Mouse (Mus musculus) forebrain, embryonic 14.5 days (tissue): ENCODE results near the gene Tmem120b. TPM values are rescaled to one million over a fixed set of nuclear protein-coding genes. Genes with fewer than 3 reads are reported as not detected.
A peak's percentile ranks its signal among the peaks of the same experiment; 100 is the strongest.

Experiments used
- ATAC-seq: fragments of 200-750 bp; cut with Nextera tagmentation; 2 replicates; pipeline ENCODE4 v1.8.0; 2017; ENCODE audit warnings: mild to moderate bottlenecking, moderate library complexity
- DNase-seq: peaks from one replicate; pipeline ENCODE4 v3.0.0-alpha.2; 2015; ENCODE audit warnings: low spot score
- H3K27ac ChIP-seq: fragments of 300-500 bp; sonication (generic); 2 replicates; pipeline ENCODE4 v1.5.1; 2014; ENCODE audit warnings: low read depth, mild to moderate bottlenecking, control low read depth, low read length, moderate library complexity
- H3K27me3 ChIP-seq: fragments of 300-500 bp; sonication (generic); replicated peaks from 2 replicates; pipeline ENCODE4 v1.6.1; 2014; ENCODE audit warnings: low read length, control low read depth, mixed read lengths; ENCODE audit not compliant: control insufficient read depth, insufficient read depth
- H3K36me3 ChIP-seq: fragments of 300-500 bp; sonication (generic); 2 replicates; pipeline ENCODE4 v1.6.1; 2014; ENCODE audit warnings: low read length, control low read depth; ENCODE audit not compliant: control insufficient read depth, insufficient read depth
- H3K4me1 ChIP-seq: fragments of 300-500 bp; sonication (generic); 2 replicates; pipeline ENCODE4 v1.6.1; 2014; ENCODE audit warnings: antibody characterized with exemption, low read length, control low read depth; ENCODE audit not compliant: control insufficient read depth, insufficient read depth
- H3K4me2 ChIP-seq: fragments of 300-500 bp; sonication (generic); 2 replicates; pipeline ENCODE4 v1.6.1; 2014; ENCODE audit warnings: mild to moderate bottlenecking, control low read depth, low read length
- H3K4me3 ChIP-seq: fragments of 300-500 bp; sonication (generic); 2 replicates; pipeline ENCODE4 v1.5.1; 2014; ENCODE audit warnings: low read depth, low read length, control low read depth
- H3K9ac ChIP-seq: fragments of 300-500 bp; sonication (generic); 2 replicates; pipeline ENCODE4 v1.6.1; 2014; ENCODE audit warnings: mild to moderate bottlenecking, low read length, control low read depth, moderate library complexity
- H3K9me3 ChIP-seq: fragments of 300-500 bp; sonication (generic); replicated peaks from 2 replicates; pipeline ENCODE4 v1.6.1; 2016; ENCODE audit warnings: low read length, control low read depth, mixed read lengths; ENCODE audit not compliant: control insufficient read depth
- WGBS: fragments of 180-500 bp; shearing (Covaris S2); extraction: QIAGEN DNeasy Blood & Tissue Kit; methylation state at CpG from one replicate; pipeline ENCODE4 v1.1.7; 2014; 5-methylcytosine and 5-hydroxymethylcytosine counted together
- polyA plus RNA-seq: library from polyadenylated mRNA; unstranded; fragments of >200 nt; fragmentation: Nextera tagmentation; extraction: Ambion mirVana; gene quantifications from 2 replicates; pipeline ENCODE4 v1.2.1, GENCODE M21; 2014

The Tmem120b gene
- polyA plus RNA-seq, 1 experiment from 2014 or later, result 8.1 TPM

DNA sequence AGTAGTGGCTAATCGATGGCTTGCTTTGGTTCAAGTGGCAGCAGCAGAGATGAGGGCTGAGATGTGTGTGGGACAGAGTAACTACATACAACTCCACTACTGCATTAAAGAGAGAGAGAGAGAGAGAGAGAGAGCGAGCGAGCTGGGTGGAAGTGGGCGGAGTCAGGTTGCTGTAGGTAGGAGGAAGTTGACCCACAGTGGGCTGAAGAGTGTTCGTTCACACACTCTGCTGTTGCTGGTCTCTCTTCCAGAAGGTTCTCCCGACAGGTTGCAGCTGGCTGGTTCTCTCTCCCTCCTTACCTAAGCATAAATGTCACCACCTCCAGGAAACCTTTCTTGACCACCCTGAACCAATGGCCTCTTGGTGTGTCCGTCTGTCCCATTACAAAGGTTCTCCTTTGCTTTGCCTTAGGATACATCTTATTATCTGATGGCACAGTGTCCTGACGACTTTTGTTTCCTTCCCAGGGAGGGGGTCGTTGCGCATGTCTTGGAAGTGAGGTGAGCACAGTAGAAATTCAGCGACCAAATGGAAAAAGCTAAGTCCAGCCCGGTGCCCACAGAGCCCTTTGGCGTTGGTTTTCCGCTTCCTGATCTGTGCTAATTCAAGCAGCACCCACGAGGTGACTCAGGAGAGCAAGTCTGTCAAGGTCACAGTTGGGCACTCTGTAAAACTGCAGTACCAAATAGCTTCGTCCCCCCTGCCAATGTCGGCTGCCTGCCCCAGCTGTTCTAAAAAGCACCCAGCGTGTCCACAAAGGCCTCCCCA, 57.6 kb downstream of the Tmem120b start:
- Histone ChIP-seq H3K4me3 (no peak overlapping the region), H3K36me3 (peaks cover 48% of the 10 kb centered on the region), H3K4me1 (no peaks in the 10 kb centered on the region), H3K9ac (no peak overlapping the region), H3K9me3 (no peaks in the 10 kb centered on the region), H3K27ac (no peak overlapping the region), H3K4me2 (no peak overlapping the region), H3K27me3 (no peaks in the 10 kb centered on the region)
- WGBS, result 89% methylated on average over 18 of the region's 18 CpGs
- no peak for DNase-seq
- ATAC-seq, result no peak

GRCm38 (mm10) chr5:123127031-123127430, 58.8 kb downstream of the Tmem120b start:
- no peak overlapping the region for H3K9ac ChIP-seq
- DNase-seq (no peak), ATAC-seq (no peak)
- peaks cover 58% of the 10 kb centered on the region for H3K36me3 ChIP-seq
- H3K4me1 ChIP-seq, result peaks cover 2% of the 10 kb centered on the region
- no peak overlapping the region for H3K27ac ChIP-seq
- no peak overlapping the region for H3K4me3 ChIP-seq
- no peak overlapping the region for H3K4me2 ChIP-seq
- H3K27me3 ChIP-seq, result no peaks in the 10 kb centered on the region
- no peaks in the 10 kb centered on the region for H3K9me3 ChIP-seq
- 71% methylated on average over 6 of the region's 6 CpGs for WGBS

- Histone ChIP-seq H3K27ac (no peak overlapping the region), H3K4me3 (no peak overlapping the region), H3K36me3 (peaks cover 65% of the 10 kb centered on the region), H3K4me1 (peaks cover 16% of the 10 kb centered on the region), H3K9ac (no peak overlapping the region), H3K9me3 (no peaks in the 10 kb centered on the region), H3K27me3 (no peaks in the 10 kb centered on the region), H3K4me2 (no peak overlapping the region)
- 61% methylated on average over 10 of the region's 10 CpGs for WGBS
- DNase-seq, result no peak
- no peak for ATAC-seq
These were observed 60.4 kb downstream of the Tmem120b start for GRCm38 (mm10) chr5:123128426-123129169.

DNA sequence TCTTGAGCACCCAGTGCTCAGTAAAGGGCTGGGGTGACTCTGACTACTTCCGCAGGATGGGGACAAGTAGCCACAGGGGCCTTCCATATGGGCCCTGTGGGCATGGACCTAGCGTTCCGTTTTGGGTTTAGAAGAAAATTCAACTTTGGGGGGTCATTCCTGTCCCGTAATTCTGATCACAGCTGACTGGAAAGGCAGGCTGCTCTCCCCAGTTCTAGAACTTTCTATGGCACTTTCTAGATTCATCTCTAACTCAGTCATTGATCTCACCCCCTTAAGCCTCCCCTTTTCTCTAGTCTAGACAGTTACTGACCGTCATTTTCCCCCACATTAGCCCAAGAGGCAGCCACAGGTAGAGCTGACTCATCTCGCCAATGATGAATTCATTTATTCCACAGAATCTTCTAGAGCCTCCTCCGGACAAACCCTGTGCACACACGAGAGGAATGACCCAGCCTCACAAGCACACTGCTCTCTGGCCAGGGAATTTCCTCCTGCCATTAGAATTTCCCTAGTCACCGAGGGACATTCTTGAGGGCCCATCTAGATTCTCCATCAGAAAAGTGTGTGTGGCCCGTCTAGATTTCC, 61.0 kb downstream of the Tmem120b start:
- H3K27me3 ChIP-seq, result no peaks in the 10 kb centered on the region
- DNase-seq (no peak), ATAC-seq (no peak)
- peaks cover 22% of the 10 kb centered on the region for H3K4me1 ChIP-seq
- H3K36me3 ChIP-seq, result peaks cover 71% of the 10 kb centered on the region
- no peak overlapping the region for H3K27ac ChIP-seq
- H3K4me3 ChIP-seq, result no peak overlapping the region
- H3K4me2 ChIP-seq, result no peak overlapping the region
- H3K9me3 ChIP-seq, result no peaks in the 10 kb centered on the region
- no peak overlapping the region for H3K9ac ChIP-seq
- 88% methylated on average over 10 of the region's 10 CpGs for WGBS

- WGBS, result 90% methylated on average over 9 of the region's 9 CpGs
- no peaks in the 10 kb centered on the region for H3K27me3 ChIP-seq
- no peak overlapping the region for H3K4me3 ChIP-seq
- no peak overlapping the region for H3K4me2 ChIP-seq
- no peaks in the 10 kb centered on the region for H3K9me3 ChIP-seq
- H3K36me3 ChIP-seq, result peaks cover 76% of the 10 kb centered on the region
- ATAC-seq, result no peak
- no peak for DNase-seq
- H3K4me1 ChIP-seq, result peaks cover 32% of the 10 kb centered on the region
- no peak overlapping the region for H3K9ac ChIP-seq
- H3K27ac ChIP-seq, result no peak overlapping the region
These were observed 62.0 kb downstream of the Tmem120b start for GRCm38 (mm10) chr5:123130030-123130813.

GRCm38 (mm10) chr5:123130814-123131148, 62.6 kb downstream of the Tmem120b start:
- ATAC-seq, result no peak
- H3K27ac ChIP-seq, result no peak overlapping the region
- DNase-seq, result no peak
- 92% methylated on average over 5 of the region's 5 CpGs for WGBS
- H3K9me3 ChIP-seq, result no peaks in the 10 kb centered on the region
- no peaks in the 10 kb centered on the region for H3K27me3 ChIP-seq
- H3K36me3 ChIP-seq, result peaks cover 78% of the 10 kb centered on the region
- no peak overlapping the region for H3K9ac ChIP-seq
- no peak overlapping the region for H3K4me2 ChIP-seq
- H3K4me3 ChIP-seq, result no peak overlapping the region
- H3K4me1 ChIP-seq, result peaks cover 37% of the 10 kb centered on the region

DNA sequence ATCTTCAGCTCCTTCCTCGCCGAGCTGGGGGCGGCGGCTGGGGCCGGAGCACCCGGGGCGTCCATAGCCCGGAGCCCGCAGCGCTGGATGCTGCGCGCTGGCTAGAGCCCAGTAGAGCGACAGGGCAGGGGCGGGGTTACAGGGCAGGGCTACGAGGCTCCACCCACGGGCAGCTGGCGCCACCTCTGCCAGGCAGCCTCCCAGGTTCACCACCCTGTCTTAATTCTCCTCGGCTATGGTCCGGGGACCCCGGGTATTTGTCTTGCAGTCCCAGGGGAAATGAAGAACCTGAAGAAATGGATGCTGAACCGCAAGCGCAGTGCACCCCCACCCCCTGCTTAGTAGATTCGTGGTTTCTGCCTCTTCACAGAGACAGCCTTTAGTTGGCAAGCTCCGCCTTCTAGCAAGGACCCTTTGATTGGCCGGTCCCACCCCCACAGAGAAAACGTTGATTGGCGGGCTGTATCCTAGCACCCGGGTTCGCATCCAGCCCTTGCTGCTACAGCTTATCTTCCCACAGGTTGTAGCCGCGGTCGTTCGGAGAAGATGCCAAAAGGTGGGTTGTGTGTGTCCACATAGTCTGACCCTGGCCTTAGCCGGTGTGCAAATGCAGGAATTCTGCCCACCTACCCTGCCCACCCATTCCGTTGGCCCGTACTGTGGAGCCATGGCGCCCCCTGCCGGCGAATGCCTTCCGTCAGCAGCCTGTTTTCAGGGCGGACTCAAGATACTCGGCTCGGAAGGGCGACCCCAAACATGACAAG, 64.3 kb downstream of the Tmem120b start, which contains the start of gene Rhof:
Gene Rhof (minus strand): TSS at position 385 of the 764 bp plus-strand sequence.
- WGBS, result 2% methylated on average over 44 of the region's 44 CpGs
- H3K4me2 ChIP-seq, result peak within 1 kb of the TSS; percentile 90
- H3K9ac ChIP-seq, result peak within 1 kb of the TSS; percentile 66
- H3K9me3 ChIP-seq, result no peaks in the 10 kb centered on the region
- H3K27me3 ChIP-seq, result no peaks in the 10 kb centered on the region
- DNase-seq, result peak; percentile 82
- ATAC-seq, result peak; percentile 27
- peaks cover 52% of the 10 kb centered on the region for H3K4me1 ChIP-seq
- peaks cover 73% of the 10 kb centered on the region for H3K36me3 ChIP-seq
- H3K27ac ChIP-seq, result peak within 1 kb of the TSS; percentile 100
- peak within 1 kb of the TSS; percentile 33 for H3K4me3 ChIP-seq
